Mouse (Mus musculus): Measurements from ENCODE around the gene Htr1d. TPM values are rescaled to one million over a fixed set of nuclear protein-coding genes. Genes with fewer than 3 reads are reported as not detected.

Htr1d gene
- total RNA-seq, 2 experiments from 2014 or later: not detected

- no peak for DNase-seq
- intact Hi-C loops (cut with DNase I): no loop called here
Observed at GRCm38 (mm10) chr4:136451564-136451963, 28.2 kb downstream of the Htr1d start.

- intact Hi-C loops (cut with DNase I): no loop called here
- DNase-seq: no peak
Observed at GRCm38 (mm10) chr4:136452286-136452685, 29.0 kb downstream of the Htr1d start.

- intact Hi-C loops (cut with DNase I): no loop called here
Observed at GRCm38 (mm10) chr4:136452792-136453191, 29.5 kb downstream of the Htr1d start.

GRCm38 (mm10) chr4:136454850-136455260 is 31.5 kb downstream of the Htr1d start:
- DNase-seq: peak; percentile 76 to 78
- intact Hi-C loops (cut with DNase I): loop anchor here (1.0 to 2.0 kb wide), 2 partner anchors 71 to 166 kb away; no protein-coding TSS in a partner anchor

More at GRCm38 (mm10) chr4:136452792-136453191, 29.5 kb downstream of the Htr1d start:
- DNase-seq: no peak

GRCm38 (mm10) chr4:136456516-136457218 is 33.3 kb downstream of the Htr1d start:
- intact Hi-C loops (cut with DNase I): no loop called here
- no peak for DNase-seq

- intact Hi-C loops (cut with DNase I): no loop called here
- DNase-seq: no peak
Observed at GRCm38 (mm10) chr4:136458276-136458675, 35.0 kb downstream of the Htr1d start.

- DNase-seq: no peak
- intact Hi-C loops (cut with DNase I): no loop called here
Observed at GRCm38 (mm10) chr4:136459210-136459609, 35.9 kb downstream of the Htr1d start.

- intact Hi-C loops (cut with DNase I): no loop called here
- no peak for DNase-seq
Observed at GRCm38 (mm10) chr4:136461206-136461605, 37.9 kb downstream of the Htr1d start.

GRCm38 (mm10) chr4:136461761-136462085 is 38.4 kb downstream of the Htr1d start:
- intact Hi-C loops (cut with DNase I): no loop called here
- DNase-seq: no peak

- intact Hi-C loops (cut with DNase I): no loop called here
- DNase-seq: peak; percentile 79
Observed at GRCm38 (mm10) chr4:136462086-136462838, 38.9 kb downstream of the Htr1d start, which contains the start of gene 6030445D17Rik. 6030445D17Rik (plus strand) TSS chr4:136462250.

- no peak for DNase-seq
- intact Hi-C loops (cut with DNase I): no loop called here
Observed at GRCm38 (mm10) chr4:136462839-136463178, 39.5 kb downstream of the Htr1d start.

GRCm38 (mm10) chr4:136463436-136463835 is 40.1 kb downstream of the Htr1d start:
- DNase-seq: no peak
- intact Hi-C loops (cut with DNase I): no loop called here

GRCm38 (mm10) chr4:136466226-136466625 is 42.9 kb downstream of the Htr1d start:
- intact Hi-C loops (cut with DNase I): no loop called here

GRCm38 (mm10) chr4:136468553-136469327 is 45.4 kb downstream of the Htr1d start:
- intact Hi-C loops (cut with DNase I): no loop called here
- DNase-seq: no peak

More at GRCm38 (mm10) chr4:136466226-136466625, 42.9 kb downstream of the Htr1d start:
- peak; percentile 15 to 26 for DNase-seq

- peak; percentile 88 to 97 for DNase-seq
- intact Hi-C loops (cut with DNase I): no loop called here
Observed at GRCm38 (mm10) chr4:136469371-136469903, 46.1 kb downstream of the Htr1d start, which contains the start of gene Luzp1. Luzp1 (plus strand) TSS chr4:136469761.

GRCm38 (mm10) chr4:136469941-136470346 is 46.6 kb downstream of the Htr1d start:
- intact Hi-C loops (cut with DNase I): loop anchor here (5.0 kb wide), 1 partner anchor 132 kb away; the partner anchor contains the start of gene Kdm1a
- no peak for DNase-seq

- intact Hi-C loops (cut with DNase I): loop anchor here (5.0 kb wide), 1 partner anchor 132 kb away; the partner anchor contains the start of gene Kdm1a
- DNase-seq: peak; percentile 15 to 39
Observed at GRCm38 (mm10) chr4:136470347-136471071, 47.2 kb downstream of the Htr1d start.

GRCm38 (mm10) chr4:136476692-136477091 is 53.4 kb downstream of the Htr1d start:
- intact Hi-C loops (cut with DNase I): no loop called here
- no peak for DNase-seq

- DNase-seq: no peak
- intact Hi-C loops (cut with DNase I): no loop called here
Observed at GRCm38 (mm10) chr4:136486549-136486948, 63.2 kb downstream of the Htr1d start.

Data from gastrocnemius, postnatal 36 days (tissue).